Mouse (Mus musculus) left cerebral cortex, postnatal 36 days (tissue): ENCODE measurements around the gene Gm9507. TPM values are rescaled to one million over a fixed set of nuclear protein-coding genes. Genes with fewer than 3 reads are reported as not detected.
"Not testable (repeated sequence)": the region's sequence is repeated elsewhere in the genome, so short reads cannot be mapped to it uniquely, and the experiment has no call there.

Experiments
- DNase-seq, 2 experiments: peaks; one replicate each; pipeline ENCODE4 v3.0.0; 2021 to 2022; ENCODE audit warnings: low spot score in 2 of 2, mixed read lengths in 1 of 2
- intact Hi-C: fragments of 180-260 bp; cut with DNase I; formaldehyde crosslinking; loops from one replicate; pipeline ENCODE4 v1.15.1; 2025
- total RNA-seq, 2 experiments: library from RNA; stranded (reverse); gene quantifications; 2 replicates each; pipeline ENCODE4 v1.2.3; 2021

The Gm9507 gene
- total RNA-seq, 2 experiments from 2014 or later = not detected

DNA sequence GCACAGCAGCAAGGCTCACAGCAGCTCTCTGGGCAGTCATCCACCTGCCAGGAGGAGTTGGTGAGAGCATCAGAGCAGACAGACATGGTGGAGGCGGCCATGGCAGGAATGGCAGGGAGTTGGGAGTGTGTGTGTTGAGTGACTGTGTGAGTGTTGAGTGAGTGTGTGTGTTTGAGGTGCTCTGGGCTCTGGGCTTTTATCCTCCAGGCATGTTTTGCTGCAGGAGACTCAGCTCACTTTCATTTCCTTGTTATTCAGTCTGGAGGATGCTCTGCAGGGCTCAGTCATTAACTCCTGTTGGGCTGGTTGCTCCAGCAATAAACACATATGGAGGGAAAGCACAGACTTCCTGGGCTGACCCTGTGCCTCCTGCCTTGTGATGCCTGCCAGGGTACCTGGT is 34.8 kb downstream of the Gm9507 start, which contains the start of gene Gm7138:
Gene Gm7138 (minus strand): TSS at position 101 of the 400 bp plus-strand sequence.
- DNase-seq, intact Hi-C loops: not testable (repeated sequence)

DNA sequence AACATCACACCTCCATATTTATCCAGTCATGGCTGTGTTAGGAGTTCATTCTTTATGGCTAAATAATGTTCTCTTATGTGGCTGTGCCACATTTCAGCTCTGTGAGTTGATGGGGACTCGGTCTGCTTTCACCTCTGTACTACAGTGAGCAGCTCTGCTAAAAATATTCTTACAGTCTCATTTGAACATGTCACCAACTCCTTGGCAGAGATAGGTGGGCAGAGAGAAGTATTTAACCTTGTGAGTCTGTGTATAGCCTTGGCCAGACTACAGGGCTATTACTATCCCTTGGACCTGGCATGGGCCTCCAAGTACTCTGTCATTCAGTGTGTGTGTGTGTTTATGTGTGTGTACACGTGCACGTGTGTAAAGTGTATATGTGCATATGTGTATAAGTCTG is 39.5 kb downstream of the Gm9507 start:
- DNase-seq, intact Hi-C loops: not testable (repeated sequence)

DNA sequence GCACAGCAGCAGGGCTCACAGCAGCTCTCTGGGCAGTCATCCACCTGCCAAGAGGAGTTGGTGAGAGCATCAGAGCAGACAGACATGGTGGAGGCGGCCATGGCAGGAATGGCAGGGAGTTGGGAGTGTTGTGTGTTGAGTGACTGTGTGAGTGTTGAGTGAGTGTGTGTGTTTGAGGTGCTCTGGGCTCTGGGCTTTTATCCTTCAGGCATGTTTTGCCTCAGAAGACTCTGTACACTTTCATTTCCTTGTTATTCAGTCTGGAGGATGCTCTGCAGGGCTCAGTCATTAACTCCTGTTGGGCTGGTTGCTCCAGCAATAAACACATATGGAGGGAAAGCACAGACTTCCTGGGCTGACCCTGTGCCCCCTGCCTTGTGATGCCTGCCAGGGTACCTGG is 40.4 kb downstream of the Gm9507 start, which contains the start of gene Gm3238:
Gene Gm3238 (minus strand): TSS at position 101 of the 400 bp plus-strand sequence.
- DNase-seq, intact Hi-C loops: not testable (repeated sequence)

DNA sequence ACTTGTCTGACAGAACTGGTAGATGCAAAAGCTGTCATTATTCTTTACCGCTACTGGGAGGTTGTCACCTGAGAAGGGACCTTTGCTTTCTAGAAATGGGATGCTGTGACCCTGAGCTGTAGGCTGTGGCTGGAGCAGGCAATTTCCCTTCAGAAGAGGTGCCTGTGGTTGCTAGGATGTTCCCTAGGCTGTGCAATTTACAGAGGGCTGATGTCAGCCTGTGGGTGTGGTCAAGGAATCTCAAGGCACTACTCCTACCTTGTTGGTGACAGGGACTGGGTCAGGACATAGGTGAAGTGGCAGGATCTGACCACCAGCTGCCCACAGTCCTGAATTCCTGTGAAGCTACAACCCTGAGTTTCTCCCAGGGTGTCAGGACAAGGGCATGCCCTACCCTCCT is 41.9 kb downstream of the Gm9507 start:
- no peak for DNase-seq

More for the DNA sequence above, 41.9 kb downstream of the Gm9507 start:
- intact Hi-C loops = no loop called here

Other genes with a start within 250 kb of the Gm9507 start
- 10 to 100 TPM; 71.2 to 88.3 TPM for gene Pttg1ip, start 230.1 kb downstream of the Gm9507 start, total RNA-seq
- gene Sumo3, start 205.7 kb downstream of the Gm9507 start, total RNA-seq = 100 to 1,000 TPM; 140 to 168 TPM
- gene Gm49325, start 205.6 kb downstream of the Gm9507 start, total RNA-seq = 10 to 100 TPM in 1 of 2 experiments, 1 to 10 TPM in 1; 9.8 to 18.2 TPM
- 10 to 100 TPM; 46.2 to 46.4 TPM for gene Ube2g2, start 189.6 kb downstream of the Gm9507 start, total RNA-seq
- gene Tspear, start 125.3 kb downstream of the Gm9507 start, total RNA-seq = under 1 TPM in 1 of 2 experiments, not detected in 1; 0.25 TPM
- not detected for gene Gm19402, start 121.1 kb downstream of the Gm9507 start, total RNA-seq
- gene Gm9508, start 114.6 kb downstream of the Gm9507 start, total RNA-seq = not detected
- not detected for gene Gm10272, start 105.2 kb downstream of the Gm9507 start, total RNA-seq
- gene Gm10024, start 100.4 kb downstream of the Gm9507 start, total RNA-seq = not detected
- gene Gm10142, start 96.0 kb downstream of the Gm9507 start, total RNA-seq = not detected
- not detected for gene Krtap12-1, start 91.2 kb downstream of the Gm9507 start, total RNA-seq
- gene Gm10100, start 85.4 kb downstream of the Gm9507 start, total RNA-seq = not detected
- not detected for gene Gm18596, start 69.2 kb downstream of the Gm9507 start, total RNA-seq
- not detected for gene Gm9736, start 60.5 kb downstream of the Gm9507 start, total RNA-seq
- gene Gm3233, start 52.2 kb downstream of the Gm9507 start, total RNA-seq = not detected
- gene Gm3238, start 40.5 kb downstream of the Gm9507 start, total RNA-seq = not detected
- not detected for gene Gm7138, start 34.9 kb downstream of the Gm9507 start, total RNA-seq
- not detected for gene Gm3250, start 29.3 kb downstream of the Gm9507 start, total RNA-seq
- gene Gm7137, start 23.6 kb downstream of the Gm9507 start, total RNA-seq = not detected
- not detected for gene Gm9639, start 16.8 kb downstream of the Gm9507 start, total RNA-seq
- not detected for gene Gm19668, start 12.7 kb downstream of the Gm9507 start, total RNA-seq
- gene Gm2696, start 2.8 kb upstream of the Gm9507 start, total RNA-seq = not detected
- gene Krtap10-4, start 15.3 kb upstream of the Gm9507 start, total RNA-seq = not detected
- gene Krtap10-10, start 24.1 kb upstream of the Gm9507 start, total RNA-seq = not detected
- gene Gm36176, start 35.0 kb upstream of the Gm9507 start, total RNA-seq = not detected
- not detected for gene Gm10318, start 41.0 kb upstream of the Gm9507 start, total RNA-seq
- gene Gm3285, start 50.1 kb upstream of the Gm9507 start, total RNA-seq = not detected
- gene Lrrc3, start 90.7 kb upstream of the Gm9507 start, total RNA-seq = 10 to 100 TPM; 11.7 to 12.6 TPM
- gene Trpm2, start 158.7 kb upstream of the Gm9507 start, total RNA-seq = 10 to 100 TPM; 40.4 to 44.2 TPM
- gene 1810043G02Rik, start 166.7 kb upstream of the Gm9507 start, total RNA-seq = 10 to 100 TPM; 32.7 to 38.1 TPM
- gene Pfkl, start 198.2 kb upstream of the Gm9507 start, total RNA-seq = 100 to 1,000 TPM; 149 to 153 TPM
- not detected for gene Dnmt3l, start 230.1 kb upstream of the Gm9507 start, total RNA-seq
- under 1 TPM in 1 of 2 experiments, not detected in 1; 0.25 TPM for gene Aire, start 231.8 kb upstream of the Gm9507 start, total RNA-seq